Comparison of ENCODE assay signal across 8 mouse cellular contexts in the genomic region with DNA sequence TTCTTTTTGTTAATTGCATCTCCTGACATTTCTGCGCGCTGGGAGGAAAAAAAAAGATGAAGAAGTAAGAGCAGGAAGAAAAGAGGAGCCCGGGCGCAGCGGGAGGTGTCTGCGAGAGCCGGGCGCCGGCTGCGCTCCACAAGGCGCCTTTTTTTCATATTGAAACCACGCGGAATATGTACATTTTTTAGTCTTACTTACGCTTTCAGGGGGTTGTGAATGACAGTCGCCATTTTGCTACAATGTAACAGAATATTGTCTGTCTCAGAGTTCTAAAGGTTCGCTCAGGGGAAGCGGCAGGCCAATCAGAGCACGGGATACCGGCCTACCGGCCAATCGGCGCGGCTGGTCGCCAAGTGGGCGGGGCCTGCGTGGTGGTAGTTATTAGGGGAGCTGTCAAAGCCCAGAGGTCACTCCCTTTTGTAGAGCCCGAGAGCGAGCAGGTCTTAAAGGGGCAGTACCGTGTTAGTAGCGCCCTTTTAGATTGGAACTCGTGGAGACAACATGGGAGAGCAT. TPM values are rescaled to one million over a fixed set of nuclear protein-coding genes. Genes with fewer than 3 reads are reported as not detected.
DNase-seq lines count a peak whose midpoint lies in the region; ATAC-seq lines count a peak whose summit lies in the region.

A gene (minus strand): TSS at position 241 of the 516 bp plus-strand sequence.

- H3K27me3 ChIP-seq in hindbrain, embryonic 16.5 days (replicated peaks; ENCODE audit: control insufficient read depth, insufficient read depth, low read length): no peaks in the 10 kb centered on the region

- 0% methylated on average over 31 of the region's 31 CpGs for WGBS in hindbrain, embryonic 16.5 days
- WGBS in macrophage (ENCODE audit: missing documents): 1% methylated on average over 31 of the region's 31 CpGs

- H3K4me3 ChIP-seq in hindbrain, embryonic 16.5 days (ENCODE audit: low read length): peak within 1 kb of the TSS; percentile 63
- H3K4me3 ChIP-seq in macrophage (ENCODE audit: inconsistent target): peak within 1 kb of the TSS; percentile 37

- H3K9me3 ChIP-seq in hindbrain, embryonic 16.5 days (ENCODE audit: control insufficient read depth, low read length): no peaks in the 10 kb centered on the region

- no peaks in the 10 kb centered on the region for H3K79me2 ChIP-seq in macrophage (ENCODE audit: inconsistent target)

- peak; percentile 84 for DNase-seq in T-cell, adult 2 months (ENCODE audit: low spot score)
- peak; percentile 100 for DNase-seq in cerebellum, postnatal 36 days
- DNase-seq in frontal cortex, postnatal 36 days (ENCODE audit: low spot score in 2 of 2): peak; percentile 94 to 95
- DNase-seq in left cerebral cortex, adult 18-20 months (ENCODE audit: low spot score in 2 of 2): peak; percentile 94 to 95
- DNase-seq in right cerebral cortex, adult 18-20 months: peak; percentile 94
- DNase-seq in urinary bladder, postnatal 10 days (ENCODE audit: low spot score): peak; percentile 95

- H3K4me1 ChIP-seq in hindbrain, embryonic 16.5 days (ENCODE audit: control insufficient read depth, insufficient read depth, low read depth, low read length): peaks cover 23% of the 10 kb centered on the region

- H3K36me3 ChIP-seq in hindbrain, embryonic 16.5 days (ENCODE audit: control insufficient read depth, insufficient read depth, low read length): no peaks in the 10 kb centered on the region
- no peaks in the 10 kb centered on the region for H3K36me3 ChIP-seq in macrophage (ENCODE audit: inconsistent target)

- peak within 1 kb of the TSS; percentile 70 for H3K9ac ChIP-seq in hindbrain, embryonic 16.5 days (ENCODE audit: low read depth, low read length)

- peak within 1 kb of the TSS; percentile 76 for H3K4me2 ChIP-seq in hindbrain, embryonic 16.5 days (ENCODE audit: low read length)

- ATAC-seq in hindbrain, embryonic 16.5 days: peak; percentile 94

- peak within 1 kb of the TSS; percentile 88 for H3K27ac ChIP-seq in hindbrain, embryonic 16.5 days (ENCODE audit: low read depth, low read length)
- no peak within 1 kb of the TSS for H3K27ac ChIP-seq in macrophage

RNA-seq across cellular contexts. Expression of the gene that starts here (rescaled TPM):
- 20.9 and 23.2 TPM in 2 replicates for polyA plus RNA-seq in hindbrain, embryonic 16.5 days (2015; fragmentation: Nextera tagmentation; extraction: Ambion mirVana)
- 1 to 10 TPM; 4.9 to 5.6 TPM for total RNA-seq in left cerebral cortex, adult 18-20 months (2021)
- under 1 TPM in 1 of 26 experiments, not detected in 25; 0.81 TPM for total RNA-seq in macrophage (2018; cell fraction: chromatin; rRNA removed)
- total RNA-seq in macrophage (2018; cell fraction: cytosol; rRNA removed): not detected
- total RNA-seq in macrophage (2018; cell fraction: nucleus; rRNA removed): 1 to 10 TPM in 1 of 26 experiments, not detected in 25; 1.5 TPM
- polyA plus RNA-seq in macrophage (2018): not detected in 3 replicates

Comparison
In these comparisons a context has a peak if more than half of its experiments do, and no peak if none do; other contexts are left out.
1. RNA of the gene that starts here (polyA plus RNA-seq): 20.9 to 23.2 TPM in hindbrain, embryonic 16.5 days; not detected in macrophage; every median in the first group is over 10 times any median in the second.
2. Peak in every context shown above with its lines, with median percentiles within 50 percentile points of each other: DNase-seq.